Mouse (Mus musculus): Measurements from ENCODE around the gene Igf2bp2. TPM values are rescaled to one million over a fixed set of nuclear protein-coding genes. Genes with fewer than 3 reads are reported as not detected.

Gene Igf2bp2
- polyA plus RNA-seq, 1 experiment from 2014 or later: 146 TPM

DNA sequence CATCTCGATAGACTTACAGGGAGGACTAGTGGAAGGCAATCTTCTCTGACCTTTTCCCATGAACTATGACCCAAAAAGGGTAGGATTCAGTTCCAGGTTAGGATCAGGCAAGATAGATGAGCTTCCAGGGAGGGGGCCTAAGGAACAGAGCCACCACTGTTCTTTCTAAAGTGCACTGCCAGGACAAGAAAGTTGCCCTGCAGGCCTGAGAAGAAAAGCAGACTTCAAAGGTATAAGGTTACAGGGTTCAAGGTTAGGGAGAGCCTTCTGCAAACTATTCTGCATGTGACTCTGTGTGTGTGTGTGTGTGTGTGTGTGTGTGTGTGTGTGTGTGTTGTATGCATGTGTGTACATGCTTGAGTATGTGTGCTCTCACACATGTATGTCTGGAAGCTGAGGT lies 53.1 kb downstream of the Igf2bp2 start:
- no peak overlapping the region for H3K4me2 ChIP-seq (replicated peaks; ENCODE audit: low read depth, low read length)
- WGBS: 72% methylated on average over 1 of the region's 1 CpGs
- H3K27ac ChIP-seq (ENCODE audit: low read length): no peak overlapping the region
- no peak overlapping the region for H3K9ac ChIP-seq (replicated peaks; ENCODE audit: low read depth, low read length)
- no peak for ATAC-seq (ENCODE audit: insufficient number of reproducible peaks, insufficient read depth, low FRiP score, low read depth)
- H3K4me1 ChIP-seq (ENCODE audit: control insufficient read depth, insufficient read depth, low read length): no peaks in the 10 kb centered on the region
- H3K36me3 ChIP-seq (ENCODE audit: control insufficient read depth, insufficient read depth, low read length): no peaks in the 10 kb centered on the region
- no peak overlapping the region for H3K4me3 ChIP-seq (ENCODE audit: low read depth, low read length)
- H3K27me3 ChIP-seq (ENCODE audit: control insufficient read depth, insufficient read depth, low read length): no peaks in the 10 kb centered on the region
- H3K9me3 ChIP-seq (ENCODE audit: control insufficient read depth, low read depth, low read length): no peaks in the 10 kb centered on the region

- ATAC-seq (ENCODE audit: insufficient number of reproducible peaks, insufficient read depth, low FRiP score, low read depth): no peak
- no peaks in the 10 kb centered on the region for H3K36me3 ChIP-seq (ENCODE audit: control insufficient read depth, insufficient read depth, low read length)
- no peaks in the 10 kb centered on the region for H3K9me3 ChIP-seq (ENCODE audit: control insufficient read depth, low read depth, low read length)
- H3K4me3 ChIP-seq (ENCODE audit: low read depth, low read length): no peak overlapping the region
- H3K27ac ChIP-seq (ENCODE audit: low read length): no peak overlapping the region
- WGBS: 73% methylated on average over 4 of the region's 4 CpGs
- no peak overlapping the region for H3K9ac ChIP-seq (replicated peaks; ENCODE audit: low read depth, low read length)
- no peaks in the 10 kb centered on the region for H3K27me3 ChIP-seq (ENCODE audit: control insufficient read depth, insufficient read depth, low read length)
- no peaks in the 10 kb centered on the region for H3K4me1 ChIP-seq (ENCODE audit: control insufficient read depth, insufficient read depth, low read length)
- no peak overlapping the region for H3K4me2 ChIP-seq (replicated peaks; ENCODE audit: low read depth, low read length)
Observed at GRCm38 (mm10) chr16:22109159-22109558, 53.9 kb downstream of the Igf2bp2 start.

GRCm38 (mm10) chr16:22107897-22108516 lies 55.1 kb downstream of the Igf2bp2 start:
- Histone ChIP-seq H3K9ac (replicated peaks; ENCODE audit: low read depth, low read length) (no peak overlapping the region), H3K4me2 (replicated peaks; ENCODE audit: low read depth, low read length) (no peak overlapping the region), H3K36me3 (ENCODE audit: control insufficient read depth, insufficient read depth, low read length) (no peaks in the 10 kb centered on the region), H3K9me3 (ENCODE audit: control insufficient read depth, low read depth, low read length) (no peaks in the 10 kb centered on the region), H3K27ac (ENCODE audit: low read length) (no peak overlapping the region), H3K4me3 (ENCODE audit: low read depth, low read length) (no peak overlapping the region), H3K27me3 (ENCODE audit: control insufficient read depth, insufficient read depth, low read length) (no peaks in the 10 kb centered on the region), H3K4me1 (ENCODE audit: control insufficient read depth, insufficient read depth, low read length) (no peaks in the 10 kb centered on the region)
- no peak for ATAC-seq (ENCODE audit: insufficient number of reproducible peaks, insufficient read depth, low FRiP score, low read depth)
- 63% methylated on average over 7 of the region's 7 CpGs for WGBS

DNA sequence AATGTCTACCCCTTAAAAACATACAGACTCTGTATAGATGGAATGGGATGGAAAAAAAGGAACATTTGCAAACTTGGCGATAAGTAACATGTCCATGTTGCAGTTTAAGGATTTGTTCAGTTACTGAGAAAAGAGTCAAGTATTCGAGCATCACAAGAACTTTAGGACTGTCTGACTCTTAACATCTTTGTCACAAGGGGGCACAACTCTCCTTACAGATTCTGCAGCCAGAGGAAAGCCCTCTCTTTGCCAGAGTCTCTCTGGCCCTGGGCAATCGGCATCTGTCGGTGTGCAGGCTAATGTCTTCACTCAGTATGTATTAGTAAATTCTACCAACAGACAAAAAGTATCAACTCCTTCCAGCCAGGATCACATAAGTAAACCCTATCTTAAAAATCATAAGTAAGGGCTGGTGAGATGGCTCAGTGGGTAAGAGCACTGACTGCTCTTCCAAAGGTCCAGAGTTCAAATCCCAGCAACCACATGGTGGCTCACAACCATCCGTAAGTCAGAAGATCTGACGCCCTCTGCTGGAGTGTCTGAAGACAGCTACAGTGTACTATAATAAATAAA lies 57.0 kb downstream of the Igf2bp2 start:
- H3K4me3 ChIP-seq (ENCODE audit: low read depth, low read length): no peak overlapping the region
- ATAC-seq (ENCODE audit: insufficient number of reproducible peaks, insufficient read depth, low FRiP score, low read depth): no peak
- H3K9me3 ChIP-seq (ENCODE audit: control insufficient read depth, low read depth, low read length): no peaks in the 10 kb centered on the region
- no peaks in the 10 kb centered on the region for H3K36me3 ChIP-seq (ENCODE audit: control insufficient read depth, insufficient read depth, low read length)
- no peaks in the 10 kb centered on the region for H3K27me3 ChIP-seq (ENCODE audit: control insufficient read depth, insufficient read depth, low read length)
- H3K27ac ChIP-seq (ENCODE audit: low read length): no peak overlapping the region
- WGBS: 86% methylated on average over 6 of the region's 6 CpGs
- no peaks in the 10 kb centered on the region for H3K4me1 ChIP-seq (ENCODE audit: control insufficient read depth, insufficient read depth, low read length)
- H3K9ac ChIP-seq (replicated peaks; ENCODE audit: low read depth, low read length): no peak overlapping the region
- no peak overlapping the region for H3K4me2 ChIP-seq (replicated peaks; ENCODE audit: low read depth, low read length)

DNA sequence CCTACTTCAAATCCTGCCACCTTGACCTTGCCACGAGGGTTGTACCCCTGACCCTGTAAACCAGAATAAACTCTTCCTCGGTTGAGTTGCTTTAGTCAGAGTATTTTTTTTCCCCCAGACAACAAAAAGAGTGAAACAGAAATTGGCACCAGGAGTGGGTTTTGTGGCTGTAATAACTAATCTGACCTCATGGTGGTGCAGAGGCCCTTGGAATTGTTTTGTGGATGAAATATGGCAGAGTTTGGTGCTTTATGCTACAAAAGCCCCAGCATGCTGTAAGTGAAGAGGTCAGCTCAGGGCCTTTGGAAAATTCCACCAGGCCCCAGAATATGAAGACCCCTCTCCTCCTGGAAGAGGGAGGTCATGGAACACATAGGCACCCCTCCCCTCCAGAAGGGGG lies 63.0 kb downstream of the Igf2bp2 start:
- Histone ChIP-seq H3K27me3 (ENCODE audit: control insufficient read depth, insufficient read depth, low read length) (no peaks in the 10 kb centered on the region), H3K4me2 (replicated peaks; ENCODE audit: low read depth, low read length) (no peak overlapping the region), H3K27ac (ENCODE audit: low read length) (no peak overlapping the region), H3K9ac (replicated peaks; ENCODE audit: low read depth, low read length) (no peak overlapping the region), H3K4me3 (ENCODE audit: low read depth, low read length) (no peak overlapping the region), H3K36me3 (ENCODE audit: control insufficient read depth, insufficient read depth, low read length) (no peaks in the 10 kb centered on the region), H3K9me3 (ENCODE audit: control insufficient read depth, low read depth, low read length) (no peaks in the 10 kb centered on the region), H3K4me1 (ENCODE audit: control insufficient read depth, insufficient read depth, low read length) (no peaks in the 10 kb centered on the region)
- WGBS: 89% methylated on average over 2 of the region's 2 CpGs
- no peak for ATAC-seq (ENCODE audit: insufficient number of reproducible peaks, insufficient read depth, low FRiP score, low read depth)

GRCm38 (mm10) chr16:22097659-22098058 lies 65.4 kb downstream of the Igf2bp2 start:
- H3K4me3 ChIP-seq (ENCODE audit: low read depth, low read length): no peak overlapping the region
- H3K4me1 ChIP-seq (ENCODE audit: control insufficient read depth, insufficient read depth, low read length): no peaks in the 10 kb centered on the region
- no peaks in the 10 kb centered on the region for H3K36me3 ChIP-seq (ENCODE audit: control insufficient read depth, insufficient read depth, low read length)
- WGBS: 54% methylated on average over 7 of the region's 7 CpGs
- no peak overlapping the region for H3K9ac ChIP-seq (replicated peaks; ENCODE audit: low read depth, low read length)
- no peak overlapping the region for H3K27ac ChIP-seq (ENCODE audit: low read length)
- H3K4me2 ChIP-seq (replicated peaks; ENCODE audit: low read depth, low read length): no peak overlapping the region
- no peaks in the 10 kb centered on the region for H3K27me3 ChIP-seq (ENCODE audit: control insufficient read depth, insufficient read depth, low read length)
- no peaks in the 10 kb centered on the region for H3K9me3 ChIP-seq (ENCODE audit: control insufficient read depth, low read depth, low read length)
- ATAC-seq (ENCODE audit: insufficient number of reproducible peaks, insufficient read depth, low FRiP score, low read depth): no peak

DNA sequence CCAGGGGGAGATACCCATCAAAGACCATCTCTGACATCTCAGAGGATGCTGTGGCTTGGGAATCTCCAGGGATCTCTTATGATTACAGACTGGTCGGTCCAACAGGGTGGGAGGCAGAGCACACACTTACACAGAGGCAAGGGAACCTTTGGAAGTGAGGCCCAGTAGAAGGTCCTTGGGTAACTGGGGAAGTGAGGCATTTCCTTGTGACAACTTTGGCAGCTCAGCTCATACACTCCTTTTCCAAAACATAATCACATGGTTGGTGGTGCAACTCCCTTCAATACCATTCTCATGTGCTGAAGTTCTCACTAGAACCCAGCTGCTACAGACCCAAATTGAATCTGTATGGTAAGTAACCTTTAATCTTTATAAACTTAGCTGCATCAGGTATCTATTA lies 67.3 kb downstream of the Igf2bp2 start:
- WGBS: 84% methylated on average over 1 of the region's 1 CpGs
- ATAC-seq (ENCODE audit: insufficient number of reproducible peaks, insufficient read depth, low FRiP score, low read depth): no peak

GRCm38 (mm10) chr16:22091255-22091783 lies 71.8 kb downstream of the Igf2bp2 start:
- H3K4me3 ChIP-seq (ENCODE audit: low read depth, low read length): no peak overlapping the region
- 63% methylated on average over 3 of the region's 3 CpGs for WGBS
- no peaks in the 10 kb centered on the region for H3K27me3 ChIP-seq (ENCODE audit: control insufficient read depth, insufficient read depth, low read length)
- no peak overlapping the region for H3K9ac ChIP-seq (replicated peaks; ENCODE audit: low read depth, low read length)
- no peak overlapping the region for H3K4me2 ChIP-seq (replicated peaks; ENCODE audit: low read depth, low read length)
- peaks cover 17% of the 10 kb centered on the region; the same call in 1 of the 2 replicates for H3K36me3 ChIP-seq (ENCODE audit: control insufficient read depth, insufficient read depth, low read length)
- ATAC-seq (ENCODE audit: insufficient number of reproducible peaks, insufficient read depth, low FRiP score, low read depth): no peak
- H3K4me1 ChIP-seq (ENCODE audit: control insufficient read depth, insufficient read depth, low read length): no peaks in the 10 kb centered on the region
- no peaks in the 10 kb centered on the region for H3K9me3 ChIP-seq (ENCODE audit: control insufficient read depth, low read depth, low read length)
- no peak overlapping the region for H3K27ac ChIP-seq (ENCODE audit: low read length)

More for the DNA sequence above, 67.3 kb downstream of the Igf2bp2 start:
- Histone ChIP-seq H3K36me3 (ENCODE audit: control insufficient read depth, insufficient read depth, low read length) (no peaks in the 10 kb centered on the region), H3K4me2 (replicated peaks; ENCODE audit: low read depth, low read length) (no peak overlapping the region), H3K4me1 (ENCODE audit: control insufficient read depth, insufficient read depth, low read length) (no peaks in the 10 kb centered on the region), H3K27me3 (ENCODE audit: control insufficient read depth, insufficient read depth, low read length) (no peaks in the 10 kb centered on the region), H3K9ac (replicated peaks; ENCODE audit: low read depth, low read length) (no peak overlapping the region), H3K9me3 (ENCODE audit: control insufficient read depth, low read depth, low read length) (no peaks in the 10 kb centered on the region), H3K27ac (ENCODE audit: low read length) (no peak overlapping the region), H3K4me3 (ENCODE audit: low read depth, low read length) (no peak overlapping the region)
